In genomic region chr13:63565320-63566017, GRCm38 (mm10) we compare ENCODE assay signal across 8 mouse cellular contexts. TPM values are rescaled to one million over a fixed set of nuclear protein-coding genes. Genes with fewer than 3 reads are reported as not detected.
DNase-seq lines count a peak whose midpoint lies in the region; ATAC-seq and TF ChIP-seq lines count a peak whose summit lies in the region.

No protein-coding gene starts in this region.

- peak overlapping the region; percentile 94 for H3K4me3 ChIP-seq in forebrain, embryonic 11.5 days (ENCODE audit: low read depth, low read length)
- H3K4me3 ChIP-seq in kidney, embryonic 15.5 days (replicated peaks) = peak overlapping the region; percentile 96
- H3K4me3 ChIP-seq in midbrain, embryonic 13.5 days (replicated peaks) = peak overlapping the region; percentile 94
- peak overlapping the region; percentile 83 for H3K4me3 ChIP-seq in thymus, adult 2 months (ENCODE audit: control insufficient read depth, insufficient read depth, low read length)

- no peak for TF ChIP-seq POLR2A in thymus, adult 2 months (IDR thresholded peaks at IDR 0.05; ENCODE audit: control insufficient read depth, extremely low read depth, insufficient read depth, low read length, poor library complexity)

- H3K4me1 ChIP-seq in forebrain, embryonic 11.5 days (replicated peaks; ENCODE audit: control insufficient read depth, insufficient read depth, low read length) = peaks cover 23% of the 10 kb centered on the region
- H3K4me1 ChIP-seq in kidney, embryonic 15.5 days = peaks cover 43% of the 10 kb centered on the region
- peaks cover 54% of the 10 kb centered on the region for H3K4me1 ChIP-seq in midbrain, embryonic 13.5 days (replicated peaks)
- H3K4me1 ChIP-seq in thymus, adult 2 months (replicated peaks; ENCODE audit: control insufficient read depth, insufficient read depth, low read length) = peaks cover 12% of the 10 kb centered on the region; the same call in 1 of the 2 replicates

- H3K27me3 ChIP-seq in forebrain, embryonic 11.5 days (ENCODE audit: control insufficient read depth, insufficient read depth, low read length) = peaks cover 16% of the 10 kb centered on the region; the same call in 1 of the 2 replicates
- peaks cover 9% of the 10 kb centered on the region for H3K27me3 ChIP-seq in kidney, embryonic 15.5 days
- peaks cover 22% of the 10 kb centered on the region for H3K27me3 ChIP-seq in midbrain, embryonic 13.5 days
- H3K27me3 ChIP-seq in thymus, adult 2 months (ENCODE audit: control insufficient read depth, insufficient read depth, low read length) = no peaks in the 10 kb centered on the region

- DNase-seq in adrenal gland, adult 18-20 months (ENCODE audit: low spot score in 2 of 2) = peak; percentile 59
- DNase-seq in adrenal gland, adult 8-10 months = no peak
- DNase-seq in ovary, postnatal 36 days (ENCODE audit: low spot score) = peak; percentile 57
- no peak for DNase-seq in ovary, postnatal 10 days (ENCODE audit: low spot score)
- no peak for DNase-seq in forebrain, embryonic 11.5 days (ENCODE audit: low spot score)
- peak; percentile 44 for DNase-seq in thymus, adult 2 months

- H3K36me3 ChIP-seq in forebrain, embryonic 11.5 days (ENCODE audit: control insufficient read depth, insufficient read depth, low read length) = no peaks in the 10 kb centered on the region
- H3K36me3 ChIP-seq in kidney, embryonic 15.5 days = peaks cover 9% of the 10 kb centered on the region
- H3K36me3 ChIP-seq in midbrain, embryonic 13.5 days = peaks cover 3% of the 10 kb centered on the region; the same call in 1 of the 2 replicates
- H3K36me3 ChIP-seq in thymus, adult 2 months (ENCODE audit: control insufficient read depth, insufficient read depth, low read length) = no peaks in the 10 kb centered on the region

- no peak for TF ChIP-seq CTCF in thymus, adult 2 months (IDR thresholded peaks at IDR 0.05; ENCODE audit: borderline replicate concordance, control insufficient read depth, extremely low read depth, insufficient read depth, low read length, poor library complexity)

- no peak for ATAC-seq in forebrain, embryonic 11.5 days (replicated peaks; ENCODE audit: low FRiP score)
- no peak for ATAC-seq in kidney, embryonic 15.5 days (replicated peaks; ENCODE audit: low FRiP score)
- no peak for ATAC-seq in midbrain, embryonic 13.5 days

- H3K9ac ChIP-seq in forebrain, embryonic 11.5 days (ENCODE audit: low read length) = peak overlapping the region; percentile 89
- peak overlapping the region; percentile 98 for H3K9ac ChIP-seq in kidney, embryonic 15.5 days
- peak overlapping the region; percentile 98 for H3K9ac ChIP-seq in midbrain, embryonic 13.5 days (replicated peaks)

- no peaks in the 10 kb centered on the region for H3K9me3 ChIP-seq in forebrain, embryonic 11.5 days (ENCODE audit: control insufficient read depth, low read length)
- no peaks in the 10 kb centered on the region for H3K9me3 ChIP-seq in kidney, embryonic 15.5 days (replicated peaks)
- no peaks in the 10 kb centered on the region for H3K9me3 ChIP-seq in midbrain, embryonic 13.5 days

- H3K4me2 ChIP-seq in forebrain, embryonic 11.5 days (ENCODE audit: low read depth, low read length, severe bottlenecking) = peak overlapping the region; percentile 91
- peak overlapping the region; percentile 90 for H3K4me2 ChIP-seq in kidney, embryonic 15.5 days
- peak overlapping the region; percentile 97 for H3K4me2 ChIP-seq in midbrain, embryonic 13.5 days (replicated peaks)

- WGBS in forebrain, embryonic 11.5 days = under 1% methylated on average over 69 of the region's 99 CpGs
- under 1% methylated on average over 90 of the region's 99 CpGs for WGBS in kidney, embryonic 15.5 days
- WGBS in midbrain, embryonic 13.5 days = under 1% methylated on average over 83 of the region's 99 CpGs
- WGBS in thymus, adult 2 months = under 1% methylated on average over 99 of the region's 99 CpGs

- peak overlapping the region; percentile 99 for H3K27ac ChIP-seq in forebrain, embryonic 11.5 days (ENCODE audit: low read depth, low read length)
- peak overlapping the region; percentile 99 for H3K27ac ChIP-seq in kidney, embryonic 15.5 days
- H3K27ac ChIP-seq in midbrain, embryonic 13.5 days = peak overlapping the region; percentile 99
- H3K27ac ChIP-seq in thymus, adult 2 months (ENCODE audit: control insufficient read depth, insufficient read depth, low read length) = peak overlapping the region; percentile 80; the same call in 1 of the 2 replicates

RNA-seq across cellular contexts. Expression of gene Ptch1, which starts 7.9 kb away (rescaled TPM):
- 10 to 100 TPM; 29.5 to 40.7 TPM for total RNA-seq in adrenal gland, adult 18-20 months (2021)
- 10 to 100 TPM; 61.8 to 83.5 (median 72.3) TPM for total RNA-seq in adrenal gland, adult 8-10 months (2022)
- polyA plus RNA-seq in forebrain, embryonic 11.5 days (2014; fragmentation: Nextera tagmentation; extraction: Ambion mirVana) = 25.1 and 26.0 TPM in 2 replicates
- 15.8 and 17.3 TPM in 2 replicates for polyA plus RNA-seq in kidney, embryonic 15.5 days (2015; fragmentation: Nextera tagmentation; extraction: Ambion mirVana)
- polyA plus RNA-seq in midbrain, embryonic 13.5 days (2015; fragmentation: Nextera tagmentation; extraction: Ambion mirVana) = 16.0 and 17.8 TPM in 2 replicates
- polyA plus RNA-seq in thymus, adult 2 months (2012; rRNA removed) = 27.2 and 30.2 TPM in 2 replicates

Comparison
In these comparisons a context has a peak if more than half of its experiments do, and no peak if none do; other contexts are left out.
1. DNase-seq: peak in adrenal gland, adult 18-20 months (2 of 2), ovary, postnatal 36 days (single experiment) and thymus, adult 2 months (single experiment); none in adrenal gland, adult 8-10 months (single experiment), ovary, postnatal 10 days (single experiment) and forebrain, embryonic 11.5 days (single experiment).
2. Peak in every context shown above with its lines, with median percentiles within 50 percentile points of each other: H3K27ac ChIP-seq, H3K4me2 ChIP-seq, H3K4me3 ChIP-seq and H3K9ac ChIP-seq.